Mouse (Mus musculus) gastrocnemius, postnatal 14 days (tissue): ENCODE measurements at regions not wholly inside any gene's neighbourhood (a gene's known extent, or its start where the extent isn't known, plus 50 kb on each side); places are given as distances from the start of the nearest gene placed in this dataset.
"Not testable (repeated sequence)": the region's sequence is repeated elsewhere in the genome, so short reads cannot be mapped to it uniquely, and the experiment has no call there.

Experiments
- DNase-seq: peaks from one replicate; pipeline ENCODE4 v3.0.0; 2021; ENCODE audit warnings: mixed read lengths
- intact Hi-C: fragments of 180-260 bp; cut with DNase I; formaldehyde crosslinking; loops from one replicate; pipeline ENCODE4 v1.15.1; 2025; ENCODE audit warnings: low total_unique reads

- intact Hi-C loops = no loop called here
- no peak for DNase-seq
Observed at GRCm38 (mm10) chr8:34670930-34671715, 559.6 kb upstream of the Gm10131 start.

- intact Hi-C loops = no loop called here
Observed at GRCm38 (mm10) chr8:34669146-34669545, 557.6 kb upstream of the Gm10131 start.

GRCm38 (mm10) chr8:34664429-34664828 is 552.9 kb upstream of the Gm10131 start:
- no peak for DNase-seq
- intact Hi-C loops = no loop called here

More at GRCm38 (mm10) chr8:34669146-34669545, 557.6 kb upstream of the Gm10131 start:
- no peak for DNase-seq

GRCm38 (mm10) chr8:34662532-34662931 is 551.0 kb upstream of the Gm10131 start:
- DNase-seq = no peak
- intact Hi-C loops = no loop called here

GRCm38 (mm10) chr8:34651750-34652149 is 540.2 kb upstream of the Gm10131 start:
- intact Hi-C loops = no loop called here
- no peak for DNase-seq

GRCm38 (mm10) chr8:34628221-34628620 is 516.7 kb upstream of the Gm10131 start:
- DNase-seq, intact Hi-C loops: not testable (repeated sequence)

- intact Hi-C loops = no loop called here
- DNase-seq = no peak
Observed at GRCm38 (mm10) chr8:34625670-34626069, 514.1 kb upstream of the Gm10131 start.

GRCm38 (mm10) chr8:34623783-34624182 is 512.2 kb upstream of the Gm10131 start:
- intact Hi-C loops = no loop called here
- no peak for DNase-seq

GRCm38 (mm10) chr8:34622177-34623114 is 510.9 kb upstream of the Gm10131 start:
- intact Hi-C loops = no loop called here

GRCm38 (mm10) chr8:34618046-34618445 is 506.5 kb upstream of the Gm10131 start:
- intact Hi-C loops = no loop called here
- no peak for DNase-seq

More at GRCm38 (mm10) chr8:34622177-34623114, 510.9 kb upstream of the Gm10131 start:
- no peak for DNase-seq

- no peak for DNase-seq
- intact Hi-C loops = no loop called here
Observed at GRCm38 (mm10) chr8:34614987-34615386, 503.4 kb upstream of the Gm10131 start.

- DNase-seq = no peak
- intact Hi-C loops = no loop called here
Observed at GRCm38 (mm10) chr8:34614031-34614526, 502.5 kb upstream of the Gm10131 start.

- intact Hi-C loops = no loop called here
- no peak for DNase-seq
Observed at GRCm38 (mm10) chr8:34613138-34613537, 501.6 kb upstream of the Gm10131 start.

GRCm38 (mm10) chr8:34612396-34612795 is 500.9 kb upstream of the Gm10131 start:
- no peak for DNase-seq
- intact Hi-C loops = no loop called here

- intact Hi-C loops = no loop called here
- DNase-seq = no peak
Observed at GRCm38 (mm10) chr8:34610186-34610585, 498.6 kb upstream of the Gm10131 start.

GRCm38 (mm10) chr8:34607426-34607825 is 495.9 kb upstream of the Gm10131 start:
- DNase-seq = no peak
- intact Hi-C loops = no loop called here

- intact Hi-C loops = no loop called here
- DNase-seq = no peak
Observed at GRCm38 (mm10) chr8:34605031-34605430, 493.5 kb upstream of the Gm10131 start.

- intact Hi-C loops = no loop called here
Observed at GRCm38 (mm10) chr8:34604581-34604980, 493.0 kb upstream of the Gm10131 start.

GRCm38 (mm10) chr8:34601426-34601953 is 490.0 kb upstream of the Gm10131 start:
- intact Hi-C loops = no loop called here
- DNase-seq = no peak

More at GRCm38 (mm10) chr8:34604581-34604980, 493.0 kb upstream of the Gm10131 start:
- no peak for DNase-seq

GRCm38 (mm10) chr8:34600880-34601279 is 489.3 kb upstream of the Gm10131 start:
- intact Hi-C loops = no loop called here
- peak; percentile 15 for DNase-seq
